Mouse (Mus musculus) limb, embryonic 14.5 days (tissue): ENCODE results near the gene Dnah8. TPM values are rescaled to one million over a fixed set of nuclear protein-coding genes. Genes with fewer than 3 reads are reported as not detected.

Experiments used
- ATAC-seq: fragments of 200-750 bp; cut with Nextera tagmentation; 2 replicates; pipeline ENCODE4 v1.8.0; 2017; ENCODE audit warnings: low read depth, moderate number of reproducible peaks, moderate TSS enrichment; ENCODE audit not compliant: low FRiP score
- DNase-seq: peaks from one replicate; pipeline ENCODE4 v3.0.0-alpha.2; 2015; ENCODE audit warnings: low spot score
- H3K27ac ChIP-seq: fragments of 300-500 bp; sonication (generic); replicated peaks from 2 replicates; pipeline ENCODE4 v1.5.1; 2014; ENCODE audit warnings: low read depth, mild to moderate bottlenecking, low read length, moderate library complexity, mixed read lengths
- H3K27me3 ChIP-seq: fragments of 300-500 bp; sonication (generic); 2 replicates; pipeline ENCODE4 v1.6.1; 2014; ENCODE audit warnings: low read length, mixed read lengths; ENCODE audit not compliant: control insufficient read depth, insufficient read depth
- H3K36me3 ChIP-seq: fragments of 300-500 bp; sonication (generic); 2 replicates; pipeline ENCODE4 v1.6.1; 2014; ENCODE audit warnings: mild to moderate bottlenecking, low read length, moderate library complexity, mixed read lengths; ENCODE audit not compliant: control insufficient read depth, insufficient read depth
- H3K4me1 ChIP-seq: fragments of 300-500 bp; sonication (generic); 2 replicates; pipeline ENCODE4 v1.6.1; 2014; ENCODE audit warnings: antibody characterized with exemption, low read length, mixed read lengths; ENCODE audit not compliant: control insufficient read depth, insufficient read depth
- H3K4me2 ChIP-seq: fragments of 300-500 bp; sonication (generic); replicated peaks from 2 replicates; pipeline ENCODE4 v1.6.1; 2014; ENCODE audit warnings: low read depth, mild to moderate bottlenecking, low read length, moderate library complexity; ENCODE audit not compliant: severe bottlenecking
- H3K4me3 ChIP-seq: fragments of 300-500 bp; sonication (generic); replicated peaks from 2 replicates; pipeline ENCODE4 v1.5.1; 2014; ENCODE audit warnings: low read length
- H3K9ac ChIP-seq: fragments of 300-500 bp; sonication (generic); 2 replicates; pipeline ENCODE4 v1.6.1; 2014; ENCODE audit warnings: mild to moderate bottlenecking, low read depth, low read length, moderate library complexity; ENCODE audit not compliant: severe bottlenecking
- H3K9me3 ChIP-seq: fragments of 300-500 bp; sonication (generic); 2 replicates; pipeline ENCODE4 v1.6.1; 2016; ENCODE audit warnings: low read length; ENCODE audit not compliant: control insufficient read depth
- POLR2A ChIP-seq: fragments of 200-500 bp; IDR thresholded peaks from 2 replicates; pipeline ENCODE4 v1.8.0; 2012; ENCODE audit warnings: inconsistent platforms, mild to moderate bottlenecking, moderate library complexity, borderline replicate concordance; ENCODE audit not compliant: insufficient read depth, insufficient read length; ENCODE audit errors: extremely low read depth
- WGBS: fragments of 180-500 bp; shearing (Covaris S2); extraction: QIAGEN DNeasy Blood & Tissue Kit; methylation state at CpG from one replicate; pipeline ENCODE4 v1.1.7; 2014; 5-methylcytosine and 5-hydroxymethylcytosine counted together
- polyA plus RNA-seq, 2 experiments: library from polyadenylated mRNA; depleted of rRNA in 1 of 2; stranded (reverse) in 1 of 2; unstranded in 1 of 2; fragments of >200 nt; fragmentation: Nextera tagmentation in 1 of 2; extraction: Ambion mirVana in 1 of 2; gene quantifications; 2 replicates each; pipeline versions ENCODE4 v1.2.1 to v1.2.3; 2012 to 2014

The Dnah8 gene
- polyA plus RNA-seq, 2 experiments: 0.69 to 2.1 TPM

DNA sequence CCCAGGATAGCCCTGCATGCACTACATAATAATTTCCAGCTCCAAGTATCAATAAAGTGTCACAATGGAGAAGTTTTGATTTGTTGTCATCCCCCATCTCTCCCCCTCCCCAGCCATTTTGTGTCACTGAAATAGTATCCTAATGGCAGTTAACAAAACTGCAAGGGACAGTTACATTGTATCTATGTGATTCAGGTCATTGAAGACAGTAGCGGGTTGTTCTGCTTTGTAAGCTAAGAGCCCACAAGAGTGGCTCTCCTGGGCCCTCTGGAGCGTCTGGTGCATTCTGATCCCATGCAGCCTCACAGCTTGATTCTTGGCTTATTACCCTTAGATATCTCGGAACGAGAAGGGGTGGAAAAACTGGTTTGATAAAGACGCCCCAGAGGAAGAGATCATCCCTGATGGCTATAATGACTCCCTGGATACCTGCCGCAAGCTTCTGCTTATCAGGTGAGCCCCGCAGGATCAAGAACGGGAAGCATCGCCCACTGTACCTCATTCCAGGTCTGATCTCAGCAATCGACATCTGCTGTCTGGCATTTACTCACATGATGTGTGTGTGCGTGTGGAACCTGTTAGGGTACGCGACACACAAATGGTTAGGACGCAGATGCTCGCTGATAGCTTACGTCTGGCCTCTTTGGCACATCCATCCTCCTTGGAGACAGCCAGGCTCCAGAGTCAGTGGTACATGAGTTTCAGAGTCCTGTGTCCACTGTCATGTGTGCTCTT lies 185.9 kb downstream of the Dnah8 start:
- no peak overlapping the region for H3K27ac ChIP-seq
- no peaks in the 10 kb centered on the region for H3K27me3 ChIP-seq
- no peaks in the 10 kb centered on the region for H3K4me1 ChIP-seq
- no peak overlapping the region for H3K9ac ChIP-seq
- ATAC-seq (no peak), DNase-seq (no peak)
- H3K36me3 ChIP-seq: no peaks in the 10 kb centered on the region
- 78% methylated on average over 16 of the region's 16 CpGs for WGBS
- no peak overlapping the region for H3K4me2 ChIP-seq
- no peaks in the 10 kb centered on the region for H3K9me3 ChIP-seq
- TF ChIP-seq POLR2A: no peak
- no peak overlapping the region for H3K4me3 ChIP-seq

- no peak for DNase-seq
- H3K4me3 ChIP-seq: no peak overlapping the region
Measured at GRCm38 (mm10) chr17:30818543-30818942, 194.4 kb downstream of the Dnah8 start.

GRCm38 (mm10) chr17:30819134-30819533 lies 195.0 kb downstream of the Dnah8 start:
- DNase-seq (no peak), ATAC-seq (no peak)
- no peak for TF ChIP-seq POLR2A
- Histone ChIP-seq H3K27ac (no peak overlapping the region), H3K9ac (no peak overlapping the region), H3K4me1 (no peaks in the 10 kb centered on the region), H3K4me3 (no peak overlapping the region), H3K36me3 (no peaks in the 10 kb centered on the region), H3K27me3 (no peaks in the 10 kb centered on the region), H3K4me2 (no peak overlapping the region), H3K9me3 (no peaks in the 10 kb centered on the region)
- 95% methylated on average over 8 of the region's 8 CpGs for WGBS

More at GRCm38 (mm10) chr17:30818543-30818942, 194.4 kb downstream of the Dnah8 start:
- no peak for TF ChIP-seq POLR2A
- 86% methylated on average over 5 of the region's 5 CpGs for WGBS
- H3K4me2 ChIP-seq: no peak overlapping the region
- H3K27me3 ChIP-seq: no peaks in the 10 kb centered on the region
- H3K4me1 ChIP-seq: no peaks in the 10 kb centered on the region
- no peak overlapping the region for H3K27ac ChIP-seq
- H3K9me3 ChIP-seq: no peaks in the 10 kb centered on the region
- H3K36me3 ChIP-seq: no peaks in the 10 kb centered on the region
- H3K9ac ChIP-seq: no peak overlapping the region
- no peak for ATAC-seq

GRCm38 (mm10) chr17:30821115-30821514 lies 197.0 kb downstream of the Dnah8 start:
- no peak for TF ChIP-seq POLR2A
- no peaks in the 10 kb centered on the region for H3K36me3 ChIP-seq
- ATAC-seq: no peak

GRCm38 (mm10) chr17:30824473-30824872 lies 200.3 kb downstream of the Dnah8 start:
- Histone ChIP-seq H3K27me3 (no peaks in the 10 kb centered on the region), H3K9me3 (no peaks in the 10 kb centered on the region), H3K9ac (no peak overlapping the region), H3K4me1 (no peaks in the 10 kb centered on the region), H3K36me3 (no peaks in the 10 kb centered on the region), H3K27ac (no peak overlapping the region), H3K4me2 (no peak overlapping the region), H3K4me3 (no peak overlapping the region)
- ATAC-seq (no peak), DNase-seq (no peak)
- no peak for TF ChIP-seq POLR2A
- 85% methylated on average over 7 of the region's 7 CpGs for WGBS

More at GRCm38 (mm10) chr17:30821115-30821514, 197.0 kb downstream of the Dnah8 start:
- H3K9ac ChIP-seq: no peak overlapping the region
- H3K4me1 ChIP-seq: no peaks in the 10 kb centered on the region
- no peaks in the 10 kb centered on the region for H3K9me3 ChIP-seq
- no peak for DNase-seq
- H3K27ac ChIP-seq: no peak overlapping the region
- WGBS: 65% methylated on average over 6 of the region's 6 CpGs
- H3K4me2 ChIP-seq: no peak overlapping the region
- no peaks in the 10 kb centered on the region for H3K27me3 ChIP-seq
- no peak overlapping the region for H3K4me3 ChIP-seq
